Mouse (Mus musculus) intestine, postnatal 0 days (tissue): ENCODE data around the gene Vti1a. TPM values are rescaled to one million over a fixed set of nuclear protein-coding genes. Genes with fewer than 3 reads are reported as not detected.
A peak's percentile ranks its signal among the peaks of the same experiment; 100 is the strongest.

Experiments used
- ATAC-seq: fragments of 200-750 bp; cut with Nextera tagmentation; 2 replicates; pipeline ENCODE4 v1.8.0; 2017; ENCODE audit warnings: mild to moderate bottlenecking, moderate TSS enrichment, moderate library complexity
- H3K27ac ChIP-seq: fragments of 300-500 bp; sonication (generic); 2 replicates; pipeline ENCODE4 v1.5.1; 2014; ENCODE audit warnings: mild to moderate bottlenecking, low read depth, low read length, moderate library complexity
- H3K27me3 ChIP-seq: fragments of 300-500 bp; sonication (generic); replicated peaks from 2 replicates; pipeline ENCODE4 v1.6.1; 2014; ENCODE audit warnings: low read length, mixed read lengths; ENCODE audit not compliant: control insufficient read depth, insufficient read depth
- H3K36me3 ChIP-seq: fragments of 300-500 bp; sonication (generic); 2 replicates; pipeline ENCODE4 v1.6.1; 2014; ENCODE audit warnings: mild to moderate bottlenecking, moderate library complexity; ENCODE audit not compliant: control insufficient read depth, insufficient read depth
- H3K4me1 ChIP-seq: fragments of 300-500 bp; sonication (generic); replicated peaks from 2 replicates; pipeline ENCODE4 v1.6.1; 2014; ENCODE audit warnings: antibody characterized with exemption, low read length, mixed read lengths; ENCODE audit not compliant: control insufficient read depth, insufficient read depth
- H3K4me2 ChIP-seq: fragments of 300-500 bp; sonication (generic); replicated peaks from 2 replicates; pipeline ENCODE4 v1.6.1; 2014; ENCODE audit warnings: low read depth, mild to moderate bottlenecking, moderate library complexity
- H3K4me3 ChIP-seq: fragments of 300-500 bp; sonication (generic); 2 replicates; pipeline ENCODE4 v1.5.1; 2014; ENCODE audit warnings: low read depth, low read length
- H3K9ac ChIP-seq: fragments of 300-500 bp; sonication (generic); 2 replicates; pipeline ENCODE4 v1.6.1; 2014; ENCODE audit warnings: mild to moderate bottlenecking, low read depth, low read length
- H3K9me3 ChIP-seq: fragments of 300-500 bp; sonication (generic); 2 replicates; pipeline ENCODE4 v1.6.1; 2016; ENCODE audit warnings: mixed run types; ENCODE audit not compliant: control insufficient read depth
- CTCF ChIP-seq: sonication (generic); IDR thresholded peaks from 2 replicates; pipeline ENCODE4 v1.5.1; 2016; ENCODE audit warnings: low read depth, mild to moderate bottlenecking, control low read depth, antibody characterized with exemption, moderate library complexity
- WGBS: fragments of 180-500 bp; shearing (Covaris S2); extraction: QIAGEN DNeasy Blood & Tissue Kit; methylation state at CpG from one replicate; pipeline ENCODE4 v1.1.7; 2014; 5-methylcytosine and 5-hydroxymethylcytosine counted together
- polyA plus RNA-seq: library from polyadenylated mRNA; unstranded; fragments of >200 nt; fragmentation: Nextera tagmentation; extraction: Ambion mirVana; gene quantifications from 2 replicates; pipeline ENCODE4 v1.2.1, GENCODE M21; 2015

Gene Vti1a
- polyA plus RNA-seq, 1 experiment from 2014 or later: 21.3 TPM

DNA sequence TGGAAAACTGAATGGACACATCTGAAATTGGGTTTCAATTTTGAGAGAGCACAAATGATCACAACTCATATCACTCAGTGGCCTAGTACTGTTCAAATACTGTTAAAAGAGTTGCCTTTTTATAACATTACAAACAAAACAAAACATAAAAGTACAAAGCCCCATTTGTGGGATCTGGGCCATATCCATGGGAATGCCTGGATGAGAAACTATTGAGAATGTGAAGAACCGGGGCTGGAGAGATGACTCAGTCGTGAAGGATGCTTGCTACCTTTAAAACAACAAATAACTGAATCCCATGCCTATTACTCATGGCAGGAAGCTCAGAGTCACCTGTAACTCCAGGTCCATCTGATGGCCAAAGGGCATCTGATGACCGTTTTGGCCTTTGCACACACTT, 124.2 kb downstream of the Vti1a start:
- Histone ChIP-seq H3K27ac (no peak overlapping the region), H3K9me3 (no peaks in the 10 kb centered on the region), H3K36me3 (no peaks in the 10 kb centered on the region), H3K4me1 (no peaks in the 10 kb centered on the region), H3K4me2 (no peak overlapping the region), H3K9ac (no peak overlapping the region), H3K4me3 (no peak overlapping the region), H3K27me3 (no peaks in the 10 kb centered on the region)
- peak; percentile 45; the same call in 1 of the 2 replicates for ATAC-seq
- TF ChIP-seq CTCF: no peak
- WGBS: 81% methylated on average over 3 of the region's 3 CpGs

GRCm38 (mm10) chr19:55443618-55444017, 127.5 kb downstream of the Vti1a start:
- H3K4me2 ChIP-seq: no peak overlapping the region
- no peak overlapping the region for H3K27ac ChIP-seq
- H3K4me1 ChIP-seq: no peaks in the 10 kb centered on the region
- H3K9me3 ChIP-seq: no peaks in the 10 kb centered on the region
- WGBS: 49% methylated on average over 8 of the region's 8 CpGs
- H3K36me3 ChIP-seq: no peaks in the 10 kb centered on the region
- no peak overlapping the region for H3K4me3 ChIP-seq
- TF ChIP-seq CTCF: no peak
- no peaks in the 10 kb centered on the region for H3K27me3 ChIP-seq
- no peak overlapping the region for H3K9ac ChIP-seq
- 0 out of 2 replicates have a peak, but pooled peaks have one; percentile 54 for ATAC-seq

GRCm38 (mm10) chr19:55449084-55449483, 133.0 kb downstream of the Vti1a start:
- H3K4me1 ChIP-seq: no peaks in the 10 kb centered on the region
- no peak overlapping the region for H3K9ac ChIP-seq
- no peak overlapping the region for H3K4me2 ChIP-seq
- no peak for TF ChIP-seq CTCF
- no peak for ATAC-seq
- H3K4me3 ChIP-seq: no peak overlapping the region
- WGBS: 83% methylated on average over 13 of the region's 13 CpGs
- no peaks in the 10 kb centered on the region for H3K27me3 ChIP-seq
- H3K36me3 ChIP-seq: no peaks in the 10 kb centered on the region
- H3K27ac ChIP-seq: no peak overlapping the region
- no peaks in the 10 kb centered on the region for H3K9me3 ChIP-seq

DNA sequence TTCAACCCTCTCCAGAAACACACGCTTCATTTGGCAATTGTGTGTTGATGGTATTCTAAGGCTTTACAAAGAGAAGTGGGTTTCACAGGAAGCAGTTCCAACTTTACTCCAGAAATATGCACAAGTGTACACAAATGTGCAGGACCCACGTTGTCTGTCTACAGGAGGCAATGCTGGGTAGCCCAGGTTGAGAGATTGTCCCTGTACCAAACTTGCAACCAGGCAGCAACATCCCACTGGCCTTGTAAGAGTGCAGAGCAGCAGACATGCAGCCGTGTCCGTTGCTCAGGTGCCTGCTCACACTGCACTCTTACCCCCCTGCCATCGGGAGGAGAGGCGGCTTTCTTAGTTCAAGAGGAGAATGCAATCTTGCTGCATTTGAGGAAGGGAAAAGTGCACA, 133.4 kb downstream of the Vti1a start:
- Histone ChIP-seq H3K4me2 (no peak overlapping the region), H3K9me3 (no peaks in the 10 kb centered on the region), H3K36me3 (no peaks in the 10 kb centered on the region), H3K4me3 (no peak overlapping the region), H3K4me1 (no peaks in the 10 kb centered on the region), H3K27ac (no peak overlapping the region), H3K27me3 (no peaks in the 10 kb centered on the region), H3K9ac (no peak overlapping the region)
- ATAC-seq: no peak
- no peak for TF ChIP-seq CTCF
- 74% methylated on average over 6 of the region's 6 CpGs for WGBS

GRCm38 (mm10) chr19:55456325-55457091, 140.4 kb downstream of the Vti1a start:
- Histone ChIP-seq H3K9me3 (no peaks in the 10 kb centered on the region), H3K36me3 (no peaks in the 10 kb centered on the region), H3K4me2 (peak overlapping the region; percentile 21; the same call in 1 of the 2 replicates), H3K27me3 (no peaks in the 10 kb centered on the region), H3K4me3 (no peak overlapping the region), H3K9ac (no peak overlapping the region), H3K4me1 (no peaks in the 10 kb centered on the region), H3K27ac (no peak overlapping the region)
- WGBS: 62% methylated on average over 21 of the region's 21 CpGs
- ATAC-seq: no peak
- TF ChIP-seq CTCF: no peak

DNA sequence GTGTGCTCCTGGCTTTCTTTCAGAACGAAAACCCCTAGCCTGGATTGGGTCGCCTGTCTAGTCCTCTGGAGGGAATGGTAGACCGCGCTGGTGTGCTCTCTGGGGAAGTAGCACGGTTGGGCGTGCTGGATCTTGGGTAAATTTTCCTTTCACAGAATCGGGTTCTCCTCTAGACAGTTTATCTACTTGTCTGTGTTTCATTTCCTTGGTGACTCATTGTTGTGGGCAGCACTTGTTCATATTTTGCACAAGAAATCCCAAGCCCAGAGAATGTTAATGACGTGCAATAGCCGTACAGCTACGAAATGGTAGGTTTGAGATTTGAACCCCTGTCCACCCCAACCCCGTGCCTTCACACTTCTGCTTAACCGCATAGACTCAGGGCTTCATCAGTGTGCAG, 145.9 kb downstream of the Vti1a start:
- Histone ChIP-seq H3K27me3 (no peaks in the 10 kb centered on the region), H3K9ac (no peak overlapping the region), H3K4me1 (no peaks in the 10 kb centered on the region), H3K4me3 (no peak overlapping the region), H3K27ac (no peak overlapping the region), H3K9me3 (no peaks in the 10 kb centered on the region), H3K4me2 (no peak overlapping the region), H3K36me3 (no peaks in the 10 kb centered on the region)
- no peak for TF ChIP-seq CTCF
- 89% methylated on average over 12 of the region's 12 CpGs for WGBS
- ATAC-seq: no peak
